Mouse (Mus musculus): ENCODE results near the gene Psmb3.

GRCm38 (mm10) chr11:97742591-97742990, 39.4 kb downstream of the Psmb3 start:
- TF ChIP-seq CTCF (IDR thresholded peaks at IDR 0.05; ENCODE audit: insufficient read depth, low read length) (no peak), POLR2A (IDR thresholded peaks at IDR 0.05; ENCODE audit: borderline replicate concordance, extremely low read depth, low read depth, low read length) (no peak)

All from lung, adult 2 months (tissue).